Mouse (Mus musculus) E14TG2a.4 (cell line): ENCODE measurements around the gene BC055324.

Source experiments
- H3K27me3 ChIP-seq: 2 replicates; pipeline ENCODE4 v1.6.1; 2014; ENCODE audit warnings: low read length, control low read depth; ENCODE audit not compliant: insufficient read depth
- H3K36me3 ChIP-seq: 2 replicates; pipeline ENCODE4 v1.6.1; 2014; ENCODE audit warnings: low read length, control low read depth; ENCODE audit not compliant: insufficient read depth
- H3K4me1 ChIP-seq: replicated peaks from 2 replicates; pipeline ENCODE4 v1.6.1; 2014; ENCODE audit warnings: low read depth, low read length, control low read depth
- H3K4me3 ChIP-seq: replicated peaks from 2 replicates; pipeline ENCODE4 v1.5.1; 2014; ENCODE audit warnings: mild to moderate bottlenecking, low read length
- H3K9me3 ChIP-seq: 2 replicates; pipeline ENCODE4 v1.6.1; 2014; ENCODE audit warnings: low read length, control low read depth
- CTCF ChIP-seq: conservative IDR thresholded peaks from 2 replicates; pipeline ENCODE4 v1.5.1; 2014; ENCODE audit warnings: low read length
- NANOG ChIP-seq: IDR thresholded peaks from 2 replicates; pipeline ENCODE4 v1.6.1; 2014; ENCODE audit warnings: borderline replicate concordance, low read length, mixed read lengths
- POU5F1 ChIP-seq: IDR thresholded peaks from 2 replicates; pipeline ENCODE4 v1.6.1; 2014; ENCODE audit warnings: low read length, borderline replicate concordance

Gene BC055324

GRCm38 (mm10) chr1:164018221-164018896 is 23.8 kb upstream of the BC055324 start:
- peak overlapping the region; percentile 71 for H3K4me3 ChIP-seq
- H3K27me3 ChIP-seq, result no peaks in the 10 kb centered on the region
- H3K9me3 ChIP-seq, result no peaks in the 10 kb centered on the region
- peaks cover 67% of the 10 kb centered on the region for H3K4me1 ChIP-seq
- no peak for TF ChIP-seq POU5F1
- peak; percentile 99 for TF ChIP-seq NANOG
- no peak for TF ChIP-seq CTCF
- no peaks in the 10 kb centered on the region for H3K36me3 ChIP-seq

GRCm38 (mm10) chr1:164014616-164015015 is 20.0 kb upstream of the BC055324 start:
- peaks cover 78% of the 10 kb centered on the region for H3K4me1 ChIP-seq
- H3K9me3 ChIP-seq, result no peaks in the 10 kb centered on the region
- no peaks in the 10 kb centered on the region for H3K27me3 ChIP-seq
- H3K4me3 ChIP-seq, result no peak overlapping the region
- no peaks in the 10 kb centered on the region; the same call in 1 of the 2 replicates for H3K36me3 ChIP-seq
- TF ChIP-seq NANOG, result no peak
- no peak for TF ChIP-seq POU5F1
- TF ChIP-seq CTCF, result no peak

DNA sequence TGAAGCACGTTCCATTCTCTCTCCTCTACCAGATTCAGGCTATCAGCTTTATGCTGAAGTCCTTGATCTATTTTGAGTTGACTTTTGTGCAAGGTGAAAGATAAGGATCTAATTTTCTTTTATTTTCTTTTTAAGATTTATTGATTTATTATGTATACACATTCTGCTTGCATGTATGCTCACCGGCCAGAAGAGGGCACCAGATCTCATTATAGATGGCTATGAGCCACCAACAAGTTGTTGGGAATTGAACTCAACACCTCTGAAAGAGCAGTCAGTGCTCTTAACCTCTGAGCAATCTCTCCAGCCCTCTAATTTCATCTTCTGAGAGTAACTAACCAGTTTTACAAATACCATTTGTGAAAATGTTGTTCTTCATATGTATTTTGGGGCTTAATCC is 14.6 kb upstream of the BC055324 start:
- Histone ChIP-seq H3K4me1 (peaks cover 64% of the 10 kb centered on the region), H3K9me3 (no peaks in the 10 kb centered on the region), H3K27me3 (no peaks in the 10 kb centered on the region), H3K36me3 (no peaks in the 10 kb centered on the region; the same call in 1 of the 2 replicates), H3K4me3 (no peak overlapping the region)
- no peak for TF ChIP-seq POU5F1
- TF ChIP-seq CTCF, result peak; percentile 55
- TF ChIP-seq NANOG, result no peak

- Histone ChIP-seq H3K9me3 (no peaks in the 10 kb centered on the region), H3K36me3 (no peaks in the 10 kb centered on the region), H3K4me3 (no peak overlapping the region), H3K27me3 (no peaks in the 10 kb centered on the region), H3K4me1 (peaks cover 56% of the 10 kb centered on the region)
- TF ChIP-seq POU5F1 (no peak), NANOG (no peak), CTCF (no peak)
Measured at GRCm38 (mm10) chr1:164004311-164004710, 9.7 kb upstream of the BC055324 start.

- TF ChIP-seq NANOG (peak; percentile 84; the same call in 1 of the 2 replicates), CTCF (no peak), POU5F1 (no peak)
- peaks cover 7% of the 10 kb centered on the region for H3K36me3 ChIP-seq
Measured at GRCm38 (mm10) chr1:164001831-164002452, 7.3 kb upstream of the BC055324 start.

GRCm38 (mm10) chr1:163995609-163995913 is 965 bp upstream of the BC055324 start:
- Histone ChIP-seq H3K27me3 (no peaks in the 10 kb centered on the region), H3K36me3 (peaks cover 29% of the 10 kb centered on the region), H3K4me3 (peak overlapping the region; percentile 91), H3K9me3 (no peaks in the 10 kb centered on the region), H3K4me1 (peaks cover 28% of the 10 kb centered on the region)
- no peak for TF ChIP-seq POU5F1
- TF ChIP-seq CTCF, result no peak
- no peak for TF ChIP-seq NANOG

More at GRCm38 (mm10) chr1:164001831-164002452, 7.3 kb upstream of the BC055324 start:
- Histone ChIP-seq H3K9me3 (no peaks in the 10 kb centered on the region), H3K4me1 (peaks cover 51% of the 10 kb centered on the region), H3K4me3 (no peak overlapping the region), H3K27me3 (no peaks in the 10 kb centered on the region)

DNA sequence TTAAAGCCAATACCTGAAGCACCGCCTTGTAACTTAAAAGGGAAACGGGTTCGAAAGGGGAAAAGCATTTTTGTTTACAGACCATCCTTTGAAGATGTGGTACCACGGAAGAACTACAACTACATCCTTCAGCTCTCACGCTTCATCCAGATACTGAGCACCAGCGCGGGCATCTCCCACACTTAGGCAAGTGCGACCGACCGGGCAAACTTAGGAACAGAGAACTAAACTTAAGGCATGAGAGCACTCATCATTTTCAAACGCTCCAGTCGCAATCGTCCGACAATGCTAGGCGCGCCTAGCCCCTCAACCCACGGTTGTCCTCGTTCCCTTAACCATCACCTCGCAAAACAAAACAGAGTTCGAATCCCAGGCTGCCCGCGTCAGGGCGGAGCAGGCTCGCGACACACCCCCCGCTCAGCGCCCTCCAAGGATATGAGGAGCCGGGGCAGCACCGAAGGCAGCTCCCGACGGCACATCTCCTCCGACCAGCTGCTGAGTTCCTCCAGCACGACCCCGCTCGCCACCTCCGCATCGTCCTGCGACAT is 349 bp downstream of the BC055324 start:
- peaks cover 28% of the 10 kb centered on the region for H3K4me1 ChIP-seq
- H3K9me3 ChIP-seq, result no peaks in the 10 kb centered on the region
- no peaks in the 10 kb centered on the region for H3K27me3 ChIP-seq
- peaks cover 35% of the 10 kb centered on the region for H3K36me3 ChIP-seq
- no peak for TF ChIP-seq POU5F1
- no peak for TF ChIP-seq CTCF
- no peak for TF ChIP-seq NANOG
- peak overlapping the region; percentile 91 for H3K4me3 ChIP-seq

DNA sequence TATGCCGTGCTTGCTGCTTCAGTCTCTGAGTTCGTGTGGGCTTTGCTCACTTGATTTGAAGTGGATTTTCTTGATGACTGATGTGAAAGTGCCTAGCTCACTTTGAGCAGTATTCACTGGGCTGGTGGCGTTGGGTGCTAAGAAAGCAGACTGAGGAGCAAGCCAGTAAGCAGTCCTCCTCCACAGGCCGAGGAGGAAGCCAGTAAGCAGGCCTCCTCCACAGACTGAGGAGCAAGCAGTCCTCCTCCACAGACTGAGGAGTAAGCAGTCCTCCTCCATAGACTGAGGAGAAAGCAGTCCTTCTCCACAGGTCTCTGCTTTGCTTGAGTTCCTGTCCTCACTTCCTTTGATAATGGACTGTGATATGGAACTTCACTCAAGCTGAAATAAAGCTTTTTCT is 2.2 kb downstream of the BC055324 start:
- Histone ChIP-seq H3K36me3 (peaks cover 47% of the 10 kb centered on the region), H3K4me1 (peaks cover 28% of the 10 kb centered on the region), H3K9me3 (no peaks in the 10 kb centered on the region), H3K4me3 (no peak overlapping the region), H3K27me3 (no peaks in the 10 kb centered on the region)
- TF ChIP-seq NANOG (no peak), CTCF (no peak), POU5F1 (no peak)
